Mouse (Mus musculus): ENCODE measurements around the gene Cdh26. TPM values are rescaled to one million over a fixed set of nuclear protein-coding genes. Genes with fewer than 3 reads are reported as not detected.

The Cdh26 gene
- total and polyA plus RNA-seq, 3 experiments, result not detected

DNA sequence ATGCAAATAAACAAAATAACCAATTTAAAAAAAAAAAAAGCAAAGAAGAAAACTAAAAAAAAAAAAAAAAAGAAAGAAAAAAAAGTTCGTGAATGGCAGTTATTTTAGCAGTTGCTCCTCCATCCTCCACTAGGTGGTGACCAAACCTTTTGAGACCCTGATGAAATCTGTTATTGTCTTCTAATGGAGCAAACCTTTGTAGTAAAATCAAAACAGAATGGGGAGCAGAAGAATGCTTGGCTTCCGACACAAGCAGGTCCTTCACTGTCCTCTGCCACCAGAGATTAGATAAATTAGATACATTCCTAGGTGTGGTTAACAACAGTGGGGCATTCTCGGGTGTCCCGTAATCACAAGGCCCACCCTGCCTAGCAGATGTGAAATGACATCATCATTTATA is 4.1 kb upstream of the Cdh26 start:
- H3K9me3 ChIP-seq (replicated peaks; ENCODE audit: insufficient read depth, low read length), result no peaks in the 10 kb centered on the region

DNA sequence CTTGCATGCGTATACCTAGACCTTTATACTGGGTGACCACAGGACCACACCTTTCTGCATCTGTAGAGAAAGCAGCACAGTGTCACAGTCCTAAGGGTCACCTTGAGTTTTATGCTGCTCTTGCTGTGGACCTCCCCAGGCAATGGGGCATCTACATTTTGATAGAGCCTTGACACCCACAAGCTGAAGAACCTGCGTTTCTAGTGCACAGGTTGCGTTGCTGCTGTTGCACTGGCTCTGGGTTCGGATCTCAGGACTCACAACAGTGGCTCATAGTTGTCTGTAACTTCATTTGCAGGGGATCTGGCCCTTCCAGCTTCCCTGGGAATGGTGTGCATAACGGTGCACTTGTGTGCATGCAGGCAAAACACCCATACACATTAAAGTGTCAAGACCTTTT is 3.1 kb upstream of the Cdh26 start:
- Histone ChIP-seq H3K36me3 (ENCODE audit: control insufficient read depth in 1 of 2, insufficient read depth in 2 of 2, low read length in 2 of 2) (no peaks in the 10 kb centered on the region), H3K9me3 (replicated peaks; ENCODE audit: insufficient read depth, low read length) (no peaks in the 10 kb centered on the region), H3K27ac (ENCODE audit: control insufficient read depth, low read depth, low read length) (no peak overlapping the region), H3K4me3 (ENCODE audit: control insufficient read depth in 1 of 2, insufficient read depth in 1 of 2, low read depth in 2 of 2, low read length in 2 of 2) (no peak overlapping the region), H3K9ac (ENCODE audit: control insufficient read depth, low read depth, low read length, poor library complexity, severe bottlenecking) (no peak overlapping the region), H3K79me2 (ENCODE audit: control insufficient read depth, insufficient read depth, low read length, poor library complexity) (no peaks in the 10 kb centered on the region), H3K4me1 (ENCODE audit: control insufficient read depth in 1 of 2, insufficient read depth in 2 of 2, low read length in 2 of 2) (no peaks in the 10 kb centered on the region), H3K27me3 (ENCODE audit: control insufficient read depth in 1 of 2, insufficient read depth in 2 of 2, low read length in 2 of 2) (no peaks in the 10 kb centered on the region)
- TF ChIP-seq NRF1 (IDR thresholded peaks at IDR 0.05; ENCODE audit: insufficient read depth, low read depth, low read length, poor library complexity, severe bottlenecking) (no peak), NELFE (IDR thresholded peaks at IDR 0.05; ENCODE audit: low read depth, low read length) (no peak), MAX (IDR thresholded peaks at IDR 0.05; ENCODE audit: low read length) (no peak), ZKSCAN1 (IDR thresholded peaks at IDR 0.05; ENCODE audit: low read depth, low read length) (no peak), CTCF (IDR thresholded peaks at IDR 0.05 in 2 of 3, conservative IDR thresholded peaks at IDR 0.05 in 1 of 3; ENCODE audit: control insufficient read depth in 1 of 3, insufficient read depth in 1 of 3, low read depth in 2 of 3, low read length in 3 of 3, poor library complexity in 1 of 3, severe bottlenecking in 1 of 3) (no peak), CHD2 (IDR thresholded peaks at IDR 0.05; ENCODE audit: low read length) (no peak), ZNF384 (IDR thresholded peaks at IDR 0.05; ENCODE audit: low read depth, low read length) (no peak), ELF1 (IDR thresholded peaks at IDR 0.05; ENCODE audit: low read depth, low read length) (no peak), ZC3H11A (IDR thresholded peaks at IDR 0.05; ENCODE audit: low read depth, low read length) (no peak), POLR2A (IDR thresholded peaks at IDR 0.05; ENCODE audit: control insufficient read depth in 1 of 2, insufficient read depth in 1 of 2, low read depth in 1 of 2, low read length in 2 of 2, poor library complexity in 1 of 2) (no peak)
- DNase-seq (ENCODE audit: low read depth, low spot score), result no peak

More for the DNA sequence above, 4.1 kb upstream of the Cdh26 start:
- Histone ChIP-seq H3K9ac (ENCODE audit: control insufficient read depth, low read depth, low read length, poor library complexity, severe bottlenecking) (no peak overlapping the region), H3K4me1 (ENCODE audit: control insufficient read depth in 1 of 2, insufficient read depth in 2 of 2, low read length in 2 of 2) (no peaks in the 10 kb centered on the region), H3K4me3 (ENCODE audit: control insufficient read depth in 1 of 2, insufficient read depth in 1 of 2, low read depth in 2 of 2, low read length in 2 of 2) (no peak overlapping the region), H3K36me3 (ENCODE audit: control insufficient read depth in 1 of 2, insufficient read depth in 2 of 2, low read length in 2 of 2) (no peaks in the 10 kb centered on the region), H3K27ac (ENCODE audit: control insufficient read depth, low read depth, low read length) (no peak overlapping the region), H3K27me3 (ENCODE audit: control insufficient read depth in 1 of 2, insufficient read depth in 2 of 2, low read length in 2 of 2) (no peaks in the 10 kb centered on the region), H3K79me2 (ENCODE audit: control insufficient read depth, insufficient read depth, low read length, poor library complexity) (no peaks in the 10 kb centered on the region)
- TF ChIP-seq USF2 (IDR thresholded peaks at IDR 0.05; ENCODE audit: borderline replicate concordance in 1 of 2, insufficient read depth in 1 of 2, low read depth in 1 of 2, low read length in 2 of 2), result no peak
- no peak for TF ChIP-seq ELF1 (IDR thresholded peaks at IDR 0.05; ENCODE audit: low read depth, low read length)
- TF ChIP-seq RAD21 (IDR thresholded peaks at IDR 0.05; ENCODE audit: low read depth, low read length), result peak; percentile 10; the same call in 1 of the 2 replicates
- TF ChIP-seq MAFK (IDR thresholded peaks at IDR 0.05; ENCODE audit: borderline replicate concordance, low read depth, low read length), result no peak
- no peak for DNase-seq (ENCODE audit: low read depth, low spot score)

DNA sequence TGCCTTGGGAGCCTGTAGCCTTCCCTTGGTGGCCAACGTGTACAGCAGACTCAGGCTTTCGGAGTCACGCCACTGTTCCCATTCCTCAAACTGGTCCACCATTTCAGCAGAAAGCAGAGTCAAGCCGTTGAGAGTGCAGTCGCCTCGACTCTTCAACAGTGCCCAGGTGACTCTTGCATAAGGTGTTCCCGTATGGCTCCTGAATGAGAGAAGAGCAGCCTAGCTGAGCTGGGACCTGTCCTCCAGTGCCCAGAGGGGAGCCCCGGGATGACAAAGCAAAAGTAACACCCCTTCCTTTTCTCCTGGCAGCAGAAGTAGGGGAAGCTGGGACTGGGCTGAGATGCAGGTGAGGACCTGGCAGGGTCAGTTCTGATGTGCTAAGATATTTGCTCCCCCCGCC is 2.1 kb upstream of the Cdh26 start:
- no peak for DNase-seq (ENCODE audit: low read depth, low spot score)
- TF ChIP-seq TCF12 (IDR thresholded peaks at IDR 0.05; ENCODE audit: low read depth, low read length) (no peak), MYC (IDR thresholded peaks at IDR 0.05; ENCODE audit: low read depth, low read length) (no peak), TBP (IDR thresholded peaks at IDR 0.05; ENCODE audit: low read depth, low read length) (no peak), HCFC1 (IDR thresholded peaks at IDR 0.05; ENCODE audit: low read depth, low read length) (no peak), POLR2A (IDR thresholded peaks at IDR 0.05; ENCODE audit: control insufficient read depth in 1 of 2, insufficient read depth in 1 of 2, low read depth in 1 of 2, low read length in 2 of 2, poor library complexity in 1 of 2) (no peak), USF1 (IDR thresholded peaks at IDR 0.05; ENCODE audit: low read depth, low read length) (no peak), SMC3 (IDR thresholded peaks at IDR 0.05; ENCODE audit: low read depth, low read length) (no peak), RCOR1 (IDR thresholded peaks at IDR 0.05; ENCODE audit: low read depth, low read length) (no peak), ZKSCAN1 (IDR thresholded peaks at IDR 0.05; ENCODE audit: low read depth, low read length) (no peak), JUND (IDR thresholded peaks at IDR 0.05; ENCODE audit: low read depth, low read length) (no peak)
- no peak overlapping the region for H3K27ac ChIP-seq (ENCODE audit: control insufficient read depth, low read depth, low read length)
- no peaks in the 10 kb centered on the region for H3K9me3 ChIP-seq (replicated peaks; ENCODE audit: insufficient read depth, low read length)
- no peak overlapping the region for H3K9ac ChIP-seq (ENCODE audit: control insufficient read depth, low read depth, low read length, poor library complexity, severe bottlenecking)
- no peaks in the 10 kb centered on the region for H3K4me1 ChIP-seq (ENCODE audit: control insufficient read depth in 1 of 2, insufficient read depth in 2 of 2, low read length in 2 of 2)
- no peaks in the 10 kb centered on the region for H3K79me2 ChIP-seq (ENCODE audit: control insufficient read depth, insufficient read depth, low read length, poor library complexity)
- no peaks in the 10 kb centered on the region for H3K27me3 ChIP-seq (ENCODE audit: control insufficient read depth in 1 of 2, insufficient read depth in 2 of 2, low read length in 2 of 2)
- no peaks in the 10 kb centered on the region for H3K36me3 ChIP-seq (ENCODE audit: control insufficient read depth in 1 of 2, insufficient read depth in 2 of 2, low read length in 2 of 2)
- no peak overlapping the region for H3K4me3 ChIP-seq (ENCODE audit: control insufficient read depth in 1 of 2, insufficient read depth in 1 of 2, low read depth in 2 of 2, low read length in 2 of 2)

Measured in MEL (cell line).